12 mouse cellular contexts compared by ENCODE assay signal in the genomic region with DNA sequence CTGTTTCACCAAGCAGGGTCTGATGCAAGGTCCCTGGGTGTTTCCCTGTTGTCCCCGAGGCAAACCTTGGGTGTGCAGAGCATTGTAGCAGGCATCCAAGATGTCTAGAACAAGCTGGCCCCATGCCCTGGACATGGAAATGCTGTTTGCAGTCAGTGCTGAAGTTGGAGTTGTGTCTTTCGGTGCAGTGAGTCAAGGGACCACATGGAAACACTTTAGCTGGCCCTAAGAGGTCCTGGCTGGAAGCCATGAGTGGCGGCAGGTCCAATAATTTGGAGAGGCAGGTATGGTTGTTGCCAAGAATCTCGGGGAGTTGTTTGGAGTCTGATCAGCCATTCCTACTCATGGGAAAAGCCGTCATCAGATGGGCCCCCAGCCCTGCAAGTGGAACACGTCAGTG. TPM values are rescaled to one million over a fixed set of nuclear protein-coding genes. Genes with fewer than 3 reads are reported as not detected.
DNase-seq lines count a peak whose midpoint lies in the region; TF ChIP-seq lines count a peak whose summit lies in the region.
"Had no signal": no experiment of that assay in that cellular context is flagged by ENCODE, and none has a peak within 500 bp of the region (broad histone marks: within the 10 kb centered on the region; RNA-seq: fewer than 3 reads in every experiment).

No protein-coding gene starts in this region.

- intact Hi-C loops in gastrocnemius, adult 2 months (cut with DNase I) = loop anchor here (10.0 kb wide), 1 partner anchor 271 kb away; the partner anchor contains the start of gene Slc25a48
- intact Hi-C loops in heart, postnatal 14 days (cut with DNase I) = no loop called here

- DNase-seq in right cerebral cortex, postnatal 4 days = peak; percentile 12
- DNase-seq in right cerebral cortex, postnatal 36 days (ENCODE audit: low spot score in 2 of 2) = no peak
- peak; percentile 76 for DNase-seq in gastrocnemius, adult 2 months
- peak; percentile 66 to 77 for DNase-seq in heart, postnatal 14 days
- DNase-seq in lung, postnatal 25 days (ENCODE audit: low spot score) = peak; percentile 72
- no peak for DNase-seq in ovary, postnatal 10 days (ENCODE audit: low spot score)
- DNase-seq in kidney, postnatal 25 days = no peak
- DNase-seq in retina, embryonic 14.5 days (ENCODE audit: low spot score) = no peak

- no peak overlapping the region for H3K27ac ChIP-seq in gastrocnemius, adult 2 months
- H3K27ac ChIP-seq: hindbrain, embryonic 12.5 days; kidney, postnatal 0 days; liver, embryonic 15.5 days had no signal

- H3K4me3 ChIP-seq in gastrocnemius, adult 2 months = no peak overlapping the region
- H3K4me3 ChIP-seq: hindbrain, embryonic 12.5 days; liver, embryonic 15.5 days had no signal

- TF ChIP-seq CTCF in gastrocnemius, adult 2 months (IDR thresholded peaks at IDR 0.05) = no peak

RNA-seq across cellular contexts. Expression of gene Tifab, which starts 14.9 kb away (rescaled TPM):
- under 1 TPM; 0.18 to 0.28 TPM for total RNA-seq in gastrocnemius, adult 2 months (2021)
- total RNA-seq in heart, postnatal 14 days (2021) = 1 to 10 TPM; 1.3 TPM
- total RNA-seq: MEL had no signal

RNA-seq across cellular contexts. Expression of gene H2afy, which starts 27.6 kb away (rescaled TPM):
- total RNA-seq in gastrocnemius, adult 2 months (2021) = 10 to 100 TPM; 64.1 to 69.2 TPM
- 10 to 100 TPM; 68.3 to 68.5 TPM for total RNA-seq in heart, postnatal 14 days (2021)

Comparison
In these comparisons a context has a peak if more than half of its experiments do, and no peak if none do; other contexts are left out.
1. DNase-seq: peak in right cerebral cortex, postnatal 4 days (single experiment), gastrocnemius, adult 2 months (single experiment), heart, postnatal 14 days (2 of 2) and lung, postnatal 25 days (single experiment); none in right cerebral cortex, postnatal 36 days (0 of 2), ovary, postnatal 10 days (single experiment), kidney, postnatal 25 days (0 of 2) and retina, embryonic 14.5 days (single experiment).